Mouse (Mus musculus) G1E (cell line): ENCODE measurements at regions not wholly inside any gene's neighbourhood (a gene's known extent, or its start where the extent isn't known, plus 50 kb on each side); places are given as distances from the start of the nearest gene placed in this dataset.

ENCODE experiments used
- CTCF ChIP-seq: IDR thresholded peaks from 2 replicates; pipeline ENCODE4 v1.5.1; 2012; ENCODE audit warnings: low read depth, low read length, inconsistent platforms, mixed read lengths
- TAL1 ChIP-seq: conservative IDR thresholded peaks from 2 replicates; pipeline ENCODE4 v1.6.1; 2012; ENCODE audit warnings: low read depth, low read length, inconsistent platforms, mixed read lengths

- TF ChIP-seq CTCF, result no peak
- no peak for TF ChIP-seq TAL1
Observed at GRCm38 (mm10) chr1:41981545-41981944, 714.0 kb upstream of the Pou3f3 start.
